Mouse (Mus musculus) CH12.LX (cell line): ENCODE results near the gene Gm20517. TPM values are rescaled to one million over a fixed set of nuclear protein-coding genes. Genes with fewer than 3 reads are reported as not detected.

Experiments
- DNase-seq: peaks from one replicate; pipeline ENCODE4 v3.0.0-alpha.2; 2013; ENCODE audit errors: extremely low read depth
- H3K27ac ChIP-seq: 2 replicates; pipeline ENCODE4 v1.5.1; 2012; ENCODE audit warnings: low read depth, mild to moderate bottlenecking, control low read depth, moderate library complexity; ENCODE audit not compliant: insufficient read depth
- H3K27me3 ChIP-seq: replicated peaks from 2 replicates; pipeline ENCODE3; 2012; ENCODE audit warnings: inconsistent platforms
- H3K36me3 ChIP-seq, 2 experiments: replicated peaks in 1 of 2; 2 replicates each; pipeline versions ENCODE3 to v1.6.1; 2012; ENCODE audit warnings: inconsistent platforms in 1 of 2, low read length in 1 of 2, mild to moderate bottlenecking in 1 of 2, mixed read lengths in 1 of 2, moderate library complexity in 1 of 2; ENCODE audit not compliant: control insufficient read depth in 1 of 2, insufficient read depth in 1 of 2
- H3K4me1 ChIP-seq, 2 experiments: 2 replicates each; pipeline ENCODE4 v1.6.1; 2012; ENCODE audit warnings: inconsistent platforms in 1 of 2, moderate library complexity in 1 of 2; ENCODE audit not compliant: insufficient read depth in 2 of 2, control insufficient read depth in 1 of 2
- H3K4me2 ChIP-seq: 2 replicates; pipeline ENCODE4 v1.6.1; 2012; ENCODE audit warnings: low read depth, mild to moderate bottlenecking, control low read depth; ENCODE audit not compliant: poor library complexity, insufficient read depth, severe bottlenecking
- H3K4me3 ChIP-seq, 3 experiments: fragments of 150-350 bp in 1 of 3; sonication (generic) in 1 of 3; replicated peaks in 1 of 3; 2 replicates each; pipeline versions ENCODE3 to v1.5.1; 2011 to 2012; ENCODE audit warnings: low read depth in 2 of 3, low read length in 2 of 3, mild to moderate bottlenecking in 2 of 3, moderate library complexity in 2 of 3, control low read depth in 1 of 3, improper control_type of control experiment in 1 of 3, inconsistent platforms in 1 of 3, mixed read lengths in 1 of 3; ENCODE audit not compliant: poor library complexity in 1 of 3
- H3K79me2 ChIP-seq: replicated peaks from 2 replicates; pipeline ENCODE4 v1.6.1; 2012; ENCODE audit warnings: mild to moderate bottlenecking, moderate library complexity; ENCODE audit not compliant: control insufficient read depth, poor library complexity, insufficient read depth, severe bottlenecking; ENCODE audit errors: extremely low read depth
- H3K9ac ChIP-seq: 2 replicates; pipeline ENCODE4 v1.6.1; 2012; ENCODE audit warnings: low read depth, mild to moderate bottlenecking, control low read depth, moderate library complexity; ENCODE audit not compliant: insufficient read depth
- H3K9me3 ChIP-seq: replicated peaks from 2 replicates; pipeline ENCODE3; 2012; ENCODE audit warnings: low read length, inconsistent platforms, mixed read lengths
- BHLHE40 ChIP-seq: IDR thresholded peaks from 2 replicates; pipeline ENCODE4 v1.6.1; 2011; ENCODE audit warnings: mild to moderate bottlenecking, low read depth, low read length, improper control_type of control experiment
- CHD1 ChIP-seq: IDR thresholded peaks from 2 replicates; pipeline ENCODE4 v1.6.1; 2012; ENCODE audit warnings: low read depth, low read length, improper control_type of control experiment, inconsistent platforms
- CTCF ChIP-seq, 2 experiments: IDR thresholded peaks in 1 of 2; conservative IDR thresholded peaks in 1 of 2; 2 replicates each; pipeline ENCODE4 v1.5.1; 2011 to 2012; ENCODE audit warnings: low read depth in 2 of 2, low read length in 2 of 2, improper control_type of control experiment in 1 of 2, inconsistent platforms in 1 of 2, mild to moderate bottlenecking in 1 of 2, moderate library complexity in 1 of 2
- E2F4 ChIP-seq: IDR thresholded peaks from 2 replicates; pipeline ENCODE4 v1.6.1; 2011; ENCODE audit warnings: low read depth, low read length, improper control_type of control experiment; ENCODE audit not compliant: insufficient replicate concordance
- ELF1 ChIP-seq: IDR thresholded peaks from 2 replicates; pipeline ENCODE4 v1.6.1; 2014; ENCODE audit warnings: low read depth, mild to moderate bottlenecking, inconsistent platforms, low read length, improper control_type of control experiment
- EP300 ChIP-seq: IDR thresholded peaks from 2 replicates; pipeline ENCODE4 v1.6.1; 2011; ENCODE audit warnings: low read length, improper control_type of control experiment
- GABPA ChIP-seq: IDR thresholded peaks from 2 replicates; pipeline ENCODE4 v1.6.1; 2012; ENCODE audit warnings: low read depth, low read length, improper control_type of control experiment, inconsistent platforms; ENCODE audit not compliant: insufficient replicate concordance
- HCFC1 ChIP-seq: IDR thresholded peaks from 2 replicates; pipeline ENCODE4 v1.6.1; 2012; ENCODE audit warnings: low read depth, mild to moderate bottlenecking, inconsistent platforms, low read length, improper control_type of control experiment
- IRF4 ChIP-seq: IDR thresholded peaks from 2 replicates; pipeline ENCODE4 v1.6.1; 2014; ENCODE audit warnings: low read depth, mild to moderate bottlenecking, inconsistent platforms, low read length, improper control_type of control experiment
- JUN ChIP-seq: IDR thresholded peaks from 2 replicates; pipeline ENCODE4 v1.6.1; 2011; ENCODE audit warnings: low read depth, mild to moderate bottlenecking, low read length, improper control_type of control experiment, moderate library complexity; ENCODE audit not compliant: insufficient read depth
- MEF2A ChIP-seq: IDR thresholded peaks from 2 replicates; pipeline ENCODE4 v1.6.1; 2014; ENCODE audit warnings: low read depth, mild to moderate bottlenecking, inconsistent platforms, low read length, improper control_type of control experiment, borderline replicate concordance
- MXI1 ChIP-seq: IDR thresholded peaks from 2 replicates; pipeline ENCODE4 v1.6.1; 2011; ENCODE audit warnings: mild to moderate bottlenecking, low read depth, low read length, improper control_type of control experiment
- MYC ChIP-seq: IDR thresholded peaks from 2 replicates; pipeline ENCODE4 v1.6.1; 2011; ENCODE audit warnings: low read depth, mild to moderate bottlenecking, improper control_type of control experiment, low read length
- NRF1 ChIP-seq: IDR thresholded peaks from 2 replicates; pipeline ENCODE4 v1.6.1; 2014; ENCODE audit warnings: low read depth, mild to moderate bottlenecking, inconsistent platforms, low read length, improper control_type of control experiment, moderate library complexity
- POLR2AphosphoS2 ChIP-seq: IDR thresholded peaks from 2 replicates; pipeline ENCODE4 v1.6.1; 2011; ENCODE audit warnings: low read depth, low read length, improper control_type of control experiment
- RAD21 ChIP-seq: IDR thresholded peaks from 2 replicates; pipeline ENCODE4 v1.6.1; 2011; ENCODE audit warnings: low read depth, mild to moderate bottlenecking, low read length, improper control_type of control experiment, moderate library complexity
- RCOR1 ChIP-seq: conservative IDR thresholded peaks from 2 replicates; pipeline ENCODE4 v1.6.1; 2012; ENCODE audit warnings: low read depth, mild to moderate bottlenecking, inconsistent platforms, low read length, improper control_type of control experiment
- SIN3A ChIP-seq: IDR thresholded peaks from 2 replicates; pipeline ENCODE4 v1.6.1; 2012; ENCODE audit warnings: low read length, improper control_type of control experiment, inconsistent platforms
- SMC3 ChIP-seq: IDR thresholded peaks from 2 replicates; pipeline ENCODE4 v1.6.1; 2011; ENCODE audit warnings: low read depth, low read length, improper control_type of control experiment
- TBP ChIP-seq: conservative IDR thresholded peaks from 2 replicates; pipeline ENCODE4 v1.6.1; 2011; ENCODE audit warnings: low read depth, low read length, improper control_type of control experiment
- USF2 ChIP-seq: conservative IDR thresholded peaks from 2 replicates; pipeline ENCODE4 v1.6.1; 2011; ENCODE audit warnings: low read depth, low read length, improper control_type of control experiment
- ZKSCAN1 ChIP-seq: IDR thresholded peaks from 2 replicates; pipeline ENCODE4 v1.6.1; 2012; ENCODE audit warnings: low read depth, inconsistent platforms, low read length, improper control_type of control experiment, borderline replicate concordance
- ZMIZ1 ChIP-seq: IDR thresholded peaks from 2 replicates; pipeline ENCODE4 v1.6.1; 2012; ENCODE audit warnings: low read depth, mild to moderate bottlenecking, inconsistent platforms, low read length, improper control_type of control experiment
- dilution Hi-C: fragments of 300-500 bp; cut with MboI; formaldehyde crosslinking; loops from 2 replicates; pipeline ENCODE4 v1.14.3; 2020; ENCODE audit warnings: low sequenced_read_pairs; ENCODE audit not compliant: extremely low pct_unique_long_range_greater_than_20kb, extremely low pct_ligation_motif_present
- in situ Hi-C: fragments of 300-500 bp; cut with MboI; formaldehyde crosslinking; loops from 3 replicates; pipeline ENCODE4 v1.14.3; 2019; ENCODE audit warnings: low sequenced_read_pairs, low pct_ligation_motif_present, low pct_unique_long_range_greater_than_20kb, mixed read lengths
- polyA plus RNA-seq: library from polyadenylated mRNA; unstranded; fragments of >175 nt; gene quantifications from 2 replicates; pipeline ENCODE4 v1.2.1, GENCODE M21; 2012; ENCODE audit warnings: low read depth; ENCODE audit not compliant: insufficient read length
- total RNA-seq, 2 experiments: library from RNA; depleted of rRNA; stranded (reverse); fragments of 300-350 nt in 1 of 2; fragments of >200 nt in 1 of 2; gene quantifications; 2 replicates each; pipeline ENCODE4 v1.2.3; 2012 to 2014

Gene Gm20517
- total and polyA plus RNA-seq, 3 experiments = 1.1 to 1.8 (median 1.8) TPM

DNA sequence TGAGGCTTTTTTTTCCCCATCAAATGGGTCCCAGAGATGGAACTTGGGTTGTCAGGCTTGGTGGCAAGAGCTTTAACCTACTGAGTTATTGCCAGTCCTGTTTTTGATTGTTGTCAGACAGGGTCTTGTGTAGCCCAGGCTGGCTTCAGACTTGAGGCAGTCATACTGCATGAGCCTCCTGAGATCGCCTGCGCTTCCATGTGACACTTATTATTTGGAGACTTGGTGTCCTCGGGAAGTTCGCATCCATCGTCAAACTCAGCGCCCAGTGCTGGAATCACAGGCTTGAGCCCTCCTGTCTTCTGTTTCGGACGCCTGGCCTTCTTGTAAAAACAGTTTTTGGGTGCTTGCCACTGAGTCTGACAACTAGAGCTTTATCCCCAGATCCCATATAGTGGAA lies 4.7 kb downstream of the Gm20517 start:
- H3K27me3 ChIP-seq = no peaks in the 10 kb centered on the region

DNA sequence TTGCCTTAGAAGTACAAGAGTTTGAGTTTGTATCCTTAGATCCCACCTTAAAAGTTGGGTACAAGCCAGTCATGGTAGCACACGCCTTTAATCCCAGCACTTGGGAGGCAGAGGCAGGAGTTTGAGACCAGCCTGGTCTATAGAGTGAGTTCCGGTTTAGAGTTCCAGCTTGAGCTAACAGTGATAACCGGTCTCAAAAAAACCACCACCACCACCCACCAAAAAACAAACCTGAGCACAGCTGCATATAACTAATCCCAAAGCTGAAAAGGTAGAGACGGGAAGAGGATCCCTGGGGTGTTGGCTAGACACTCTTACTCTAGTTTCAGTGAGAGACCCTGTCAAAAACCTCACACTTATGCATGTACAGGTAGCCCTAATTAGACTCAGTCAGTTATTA lies 5.3 kb downstream of the Gm20517 start:
- Histone ChIP-seq H3K27me3 (no peaks in the 10 kb centered on the region), H3K4me3 (no peak overlapping the region), H3K27ac (no peak overlapping the region), H3K79me2 (peaks cover 57% of the 10 kb centered on the region), H3K36me3 (peaks cover 53 to 81% of the 10 kb centered on the region in 2 experiments), H3K9me3 (no peaks in the 10 kb centered on the region), H3K4me1 (peaks cover 7 to 16% of the 10 kb centered on the region in 2 experiments), H3K4me2 (no peak overlapping the region), H3K9ac (no peak overlapping the region)
- no peak for TF ChIP-seq MYC
- no peak for TF ChIP-seq CHD1
- TF ChIP-seq E2F4 = no peak
- no peak for TF ChIP-seq TBP
- TF ChIP-seq NRF1 = no peak
- TF ChIP-seq HCFC1 = no peak
- no peak for TF ChIP-seq ELF1
- TF ChIP-seq MXI1 = no peak
- no peak for TF ChIP-seq GABPA
- no peak for TF ChIP-seq JUN
- no peak for TF ChIP-seq MEF2A
- TF ChIP-seq RAD21 = no peak
- no peak for TF ChIP-seq ZKSCAN1
- no peak for TF ChIP-seq EP300
- no peak for TF ChIP-seq RCOR1
- in situ Hi-C loops = loop anchor here (25.0 kb wide), 1 partner anchor 229 kb away; the partner anchor contains the start of gene Guca1b
- no peak for DNase-seq
- dilution Hi-C loops = no loop called here

More for the DNA sequence above, 4.7 kb downstream of the Gm20517 start:
- no peak for TF ChIP-seq ZMIZ1
- no peak for TF ChIP-seq E2F4
- no peak for TF ChIP-seq USF2
- no peak for TF ChIP-seq BHLHE40
- TF ChIP-seq RAD21 = no peak
- no peak for TF ChIP-seq GABPA
- TF ChIP-seq NRF1 = no peak
- no peak for TF ChIP-seq ELF1
- no peak for TF ChIP-seq IRF4
- no peak for TF ChIP-seq CHD1
- TF ChIP-seq CTCF (conservative IDR thresholded peaks at IDR 0.05 in 1 of 2, IDR thresholded peaks at IDR 0.05 in 1 of 2; ENCODE audit: low read depth in 2 of 2, low read length in 2 of 2) = no peak
- no peak for TF ChIP-seq SMC3
- TF ChIP-seq MEF2A = no peak
- TF ChIP-seq SIN3A = no peak
- TF ChIP-seq POLR2AphosphoS2 = no peak
- H3K4me1 ChIP-seq = peaks cover 7 to 16% of the 10 kb centered on the region in 2 experiments
- no peak overlapping the region for H3K27ac ChIP-seq
- peaks cover 59% of the 10 kb centered on the region for H3K79me2 ChIP-seq
- dilution Hi-C loops = no loop called here
- H3K9me3 ChIP-seq = no peaks in the 10 kb centered on the region
- H3K9ac ChIP-seq = no peak overlapping the region
- H3K36me3 ChIP-seq = peaks cover 48 to 77% of the 10 kb centered on the region in 2 experiments
- no peak overlapping the region for H3K4me3 ChIP-seq
- no peak for DNase-seq
- in situ Hi-C loops = loop anchor here (25.0 kb wide), 1 partner anchor 229 kb away; the partner anchor contains the start of gene Guca1b
- H3K4me2 ChIP-seq = no peak overlapping the region
